Mouse (Mus musculus) ZHBTc4 (cell line): ENCODE measurements around the gene Aasdh.
"Not testable (repeated sequence)": the region's sequence is repeated elsewhere in the genome, so short reads cannot be mapped to it uniquely, and the experiment has no call there.

ENCODE experiments used
- DNase-seq: peaks from one replicate; pipeline ENCODE4 v3.0.0-alpha.2; 2011; ENCODE audit warnings: low read depth, low spot score

Aasdh gene

GRCm38 (mm10) chr5:76912522-76912921 lies 7.2 kb upstream of the Aasdh start:
- not testable (repeated sequence) for DNase-seq

GRCm38 (mm10) chr5:76910807-76911206 lies 5.5 kb upstream of the Aasdh start:
- DNase-seq, result peak; percentile 51

DNA sequence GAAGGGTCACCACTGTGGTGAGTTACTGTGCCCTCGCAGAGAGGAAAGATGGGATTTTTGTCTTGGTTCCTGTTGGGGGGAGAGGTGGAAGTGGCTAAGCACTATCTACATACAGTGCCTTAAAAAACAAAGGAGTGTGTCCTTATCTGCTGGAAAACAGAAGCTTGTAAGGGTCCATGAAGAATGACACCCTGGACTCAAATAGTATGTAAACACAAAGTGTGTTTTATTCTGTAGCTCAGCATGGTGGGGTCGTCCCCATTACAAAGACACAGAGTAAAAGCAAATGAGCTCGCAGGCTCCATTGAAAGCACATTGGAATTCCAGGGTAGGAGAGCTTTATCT lies 813 bp upstream of the Aasdh start:
- DNase-seq, result no peak

DNA sequence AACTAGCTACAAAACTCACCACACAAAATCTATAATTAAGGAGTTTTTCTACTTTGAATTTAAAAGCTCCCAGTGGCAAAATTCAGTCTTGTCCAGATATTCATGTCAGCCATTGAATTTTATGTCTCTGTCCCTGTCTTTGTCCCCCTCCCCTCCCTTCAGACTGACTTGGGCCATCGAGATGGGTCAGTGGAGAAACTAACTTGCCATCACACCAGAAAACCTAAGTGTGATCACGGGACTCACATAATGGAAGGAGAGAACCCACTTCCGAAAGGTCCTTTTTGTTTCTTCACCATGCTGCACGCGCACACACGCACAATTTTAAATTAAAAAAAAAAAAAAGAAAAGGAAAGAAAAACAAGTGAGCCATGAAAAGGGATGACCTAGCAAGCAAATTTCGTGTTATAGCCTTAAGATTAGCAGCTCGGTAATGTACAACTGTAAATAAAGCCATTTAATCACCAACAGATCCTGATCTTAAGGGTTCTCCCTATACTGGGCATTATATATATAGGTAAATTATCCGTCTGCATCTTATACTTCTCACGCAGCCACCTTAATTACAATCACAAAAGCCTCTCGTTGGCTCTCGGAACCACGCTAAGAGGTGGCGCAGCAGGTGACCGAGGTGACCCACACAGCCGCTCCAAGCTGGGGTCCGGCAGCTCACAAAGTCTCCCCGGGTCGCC lies 455 bp downstream of the Aasdh start:
- peak; percentile 19 for DNase-seq

DNA sequence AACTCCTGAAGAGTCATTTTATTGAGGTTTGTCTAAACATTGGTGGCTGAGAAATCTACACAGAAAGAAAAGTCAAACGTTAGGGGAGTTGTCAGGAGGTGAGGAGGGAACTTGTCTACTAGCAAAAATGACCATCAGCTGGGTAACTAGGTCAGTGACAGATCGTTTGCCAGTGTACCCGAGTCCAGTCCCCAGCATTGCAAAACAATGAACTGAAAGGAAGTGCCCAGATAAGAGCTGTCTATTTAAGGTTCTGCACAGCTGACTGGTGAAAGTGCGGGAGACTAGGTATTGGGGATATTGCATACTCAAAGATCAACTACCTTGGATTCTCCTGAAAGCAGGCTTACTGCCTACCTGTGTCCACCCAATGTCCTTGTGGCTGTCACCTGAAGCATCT lies 3.2 kb downstream of the Aasdh start:
- no peak for DNase-seq

DNA sequence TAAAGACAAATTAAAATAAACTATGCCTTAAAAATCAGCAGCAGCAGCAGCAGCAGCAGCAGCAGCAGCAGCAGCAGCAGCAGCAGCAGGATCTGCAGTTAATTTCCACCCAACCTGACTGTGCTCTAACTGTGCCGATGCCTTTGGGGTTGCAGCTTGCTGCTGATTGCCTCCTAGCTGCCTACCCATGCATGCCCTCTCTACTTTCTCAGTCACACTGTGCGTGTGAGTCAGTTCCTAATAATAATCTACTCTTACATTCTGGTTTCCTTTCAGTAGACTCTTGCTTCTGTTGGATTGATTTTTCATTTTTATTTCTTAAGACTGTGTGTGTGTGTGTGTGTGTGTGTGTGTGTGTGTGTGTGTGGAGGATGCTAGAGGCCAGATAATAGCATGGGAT lies 12.2 kb downstream of the Aasdh start:
- DNase-seq, result no peak

GRCm38 (mm10) chr5:76892608-76893007 lies 12.7 kb downstream of the Aasdh start:
- DNase-seq, result no peak

DNA sequence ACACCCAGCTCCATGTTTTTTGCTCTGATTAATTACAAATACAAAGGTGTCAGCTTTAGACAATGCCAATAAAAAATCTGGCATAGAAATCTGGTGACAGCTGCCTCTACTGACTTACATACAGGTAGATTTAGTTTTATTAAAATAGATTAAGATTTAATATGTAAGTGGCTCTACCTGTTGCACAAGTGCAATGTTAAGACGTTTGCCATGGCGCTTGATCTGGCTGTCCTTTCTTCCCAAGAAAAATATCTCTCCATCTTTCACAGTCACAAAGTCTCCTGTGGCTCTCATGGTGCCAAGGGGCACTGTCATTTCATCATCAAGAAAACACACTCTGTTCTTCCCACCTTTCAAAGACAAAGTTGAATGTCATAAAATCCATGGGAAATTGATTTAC lies 18.3 kb downstream of the Aasdh start:
- DNase-seq, result no peak

- no peak for DNase-seq
These were observed 21.2 kb downstream of the Aasdh start for GRCm38 (mm10) chr5:76884107-76884506.

DNA sequence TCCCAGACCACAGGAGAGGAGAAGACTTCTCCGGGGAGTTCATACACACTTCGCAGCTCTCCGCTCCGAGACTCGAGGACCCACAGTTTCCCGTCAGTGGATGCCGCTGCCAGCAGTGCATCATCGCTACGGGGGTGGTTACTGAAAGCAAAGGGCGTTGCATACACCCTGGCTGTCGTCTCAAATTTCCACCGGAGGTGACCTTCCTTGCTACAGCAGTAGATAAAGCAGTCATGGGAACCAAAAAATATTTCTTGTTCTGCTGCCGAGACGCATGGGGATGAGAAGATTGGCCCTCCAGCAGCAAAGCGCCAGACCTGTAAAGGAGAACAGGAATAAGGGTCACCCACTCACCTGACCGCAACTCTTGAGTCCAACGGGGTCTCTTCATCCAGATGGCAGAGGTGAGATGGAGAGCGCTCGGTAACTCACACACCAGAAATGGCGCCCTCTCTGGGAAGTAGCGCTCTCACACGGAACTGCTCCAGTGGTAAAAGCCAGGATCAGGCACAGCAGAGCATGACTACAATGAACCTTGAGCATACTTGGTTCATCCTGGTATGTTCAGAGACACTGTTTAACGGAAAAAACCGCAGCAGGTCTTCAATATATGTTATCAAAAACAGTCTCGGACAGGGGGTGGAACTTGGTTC lies 29.1 kb downstream of the Aasdh start:
- DNase-seq, result peak; percentile 70

DNA sequence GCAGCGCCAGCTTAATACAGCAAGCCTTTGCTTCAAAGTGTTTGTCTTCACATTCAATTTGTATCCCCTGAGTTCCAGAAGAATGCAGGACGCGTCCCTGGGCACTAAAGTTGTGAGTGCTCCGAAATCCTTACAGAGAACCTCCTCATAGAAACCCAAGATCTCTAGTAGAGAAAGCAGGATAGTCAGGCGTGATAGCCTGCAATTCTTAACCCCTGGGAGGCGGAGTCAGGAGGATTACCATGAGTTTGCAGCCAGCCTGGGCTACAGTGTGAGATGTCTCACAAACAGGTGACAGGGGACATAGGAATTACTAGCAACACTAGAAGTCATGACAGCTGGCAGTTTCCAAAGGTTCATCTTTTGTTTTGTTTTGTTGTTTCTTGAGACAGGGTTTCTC lies 35.8 kb downstream of the Aasdh start:
- DNase-seq, result peak; percentile 36

DNA sequence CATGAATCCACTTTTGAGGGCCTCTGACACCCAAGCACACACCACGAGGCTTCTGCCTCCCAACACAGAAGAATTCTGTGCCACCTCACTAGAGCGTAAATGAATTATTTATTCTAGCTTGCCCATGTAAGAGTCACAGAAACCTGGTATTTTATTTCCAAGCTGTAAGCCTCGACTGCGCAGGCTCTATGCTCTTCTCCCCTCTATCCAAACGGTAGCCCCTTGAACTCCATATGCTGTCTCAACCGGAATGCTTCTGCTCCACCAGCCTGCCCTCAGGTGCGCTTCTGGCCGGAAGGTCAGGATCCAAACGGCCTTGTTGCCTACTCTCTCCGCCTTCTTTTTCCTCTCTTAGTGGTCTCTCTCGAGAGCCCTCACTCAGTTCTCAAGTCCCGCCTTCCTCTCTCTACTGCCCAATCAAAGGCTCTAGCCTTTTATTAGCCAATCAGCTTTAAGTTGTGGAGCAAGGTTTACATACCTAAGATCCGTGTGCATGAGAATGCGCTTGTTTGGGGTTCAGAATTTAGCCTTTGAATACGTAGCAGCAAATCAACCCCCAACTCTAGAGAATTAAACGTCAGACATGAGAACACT lies 36.5 kb downstream of the Aasdh start:
- DNase-seq, result peak; percentile 88

GRCm38 (mm10) chr5:76866819-76867218 lies 38.5 kb downstream of the Aasdh start:
- DNase-seq, result no peak

DNA sequence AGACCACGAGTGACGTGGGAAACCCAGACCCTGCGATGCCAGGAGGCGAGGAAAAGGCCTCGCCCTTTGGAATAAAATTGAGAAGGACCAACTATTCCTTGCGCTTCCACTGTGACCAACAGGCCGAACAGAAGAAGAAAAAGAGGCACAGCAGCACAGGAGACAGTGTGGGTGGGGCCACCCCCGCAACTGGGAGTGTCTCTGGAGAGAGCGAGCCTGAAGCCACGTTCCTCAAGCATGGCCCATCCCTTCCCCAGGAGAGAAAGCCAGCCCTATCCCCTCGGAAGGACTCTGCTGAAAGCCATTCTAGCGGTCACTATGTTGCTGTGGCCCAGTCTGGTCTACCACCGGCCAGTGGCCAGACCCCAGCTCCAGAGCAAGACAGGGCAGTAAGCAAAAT lies 46.9 kb downstream of the Aasdh start:
- DNase-seq, result peak; percentile 55

DNA sequence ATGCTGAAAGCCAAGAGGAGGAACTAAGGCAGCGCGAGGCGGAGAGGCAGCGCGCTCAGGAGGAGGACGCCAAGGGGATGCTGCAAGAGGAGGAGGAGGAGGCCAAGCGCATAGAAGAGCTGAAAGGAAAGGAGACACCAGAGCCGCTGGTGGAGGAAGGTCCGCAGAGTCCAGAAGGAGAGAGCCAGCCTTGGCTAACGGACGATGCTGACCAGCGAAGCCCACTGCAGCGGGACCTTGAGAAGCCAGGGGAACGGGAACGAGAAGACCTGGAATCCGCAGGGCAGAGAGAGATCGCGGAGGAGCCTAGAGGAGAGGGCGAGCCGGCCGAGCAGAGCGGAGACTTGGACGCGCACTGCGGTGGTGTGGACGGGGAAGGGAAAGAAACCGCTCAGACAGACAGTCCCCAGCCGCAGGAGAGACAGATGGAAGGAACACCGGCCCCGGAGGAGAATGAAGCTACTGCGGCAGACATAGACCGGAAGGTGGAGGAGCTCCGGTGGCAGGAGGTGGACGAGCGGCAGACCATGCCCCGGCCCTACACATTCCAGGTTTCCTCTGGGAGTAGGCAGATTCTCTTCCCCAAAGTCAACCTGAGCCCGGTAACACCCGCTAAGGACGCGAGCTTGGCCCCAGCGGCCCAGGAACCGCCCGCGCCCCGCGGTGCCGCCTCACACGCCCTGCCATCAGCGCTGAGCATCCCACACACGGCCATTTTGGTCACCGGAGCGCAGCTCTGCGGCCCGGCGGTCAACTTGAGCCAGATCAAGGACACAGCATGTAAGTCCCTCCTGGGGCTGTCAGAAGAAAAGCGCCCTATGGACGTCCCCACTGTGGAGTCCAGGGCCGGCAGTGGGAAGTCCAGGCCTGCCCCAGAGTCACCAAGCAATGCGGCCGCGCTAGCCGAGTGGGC lies 48.0 kb downstream of the Aasdh start:
- peak; percentile 63 for DNase-seq

DNA sequence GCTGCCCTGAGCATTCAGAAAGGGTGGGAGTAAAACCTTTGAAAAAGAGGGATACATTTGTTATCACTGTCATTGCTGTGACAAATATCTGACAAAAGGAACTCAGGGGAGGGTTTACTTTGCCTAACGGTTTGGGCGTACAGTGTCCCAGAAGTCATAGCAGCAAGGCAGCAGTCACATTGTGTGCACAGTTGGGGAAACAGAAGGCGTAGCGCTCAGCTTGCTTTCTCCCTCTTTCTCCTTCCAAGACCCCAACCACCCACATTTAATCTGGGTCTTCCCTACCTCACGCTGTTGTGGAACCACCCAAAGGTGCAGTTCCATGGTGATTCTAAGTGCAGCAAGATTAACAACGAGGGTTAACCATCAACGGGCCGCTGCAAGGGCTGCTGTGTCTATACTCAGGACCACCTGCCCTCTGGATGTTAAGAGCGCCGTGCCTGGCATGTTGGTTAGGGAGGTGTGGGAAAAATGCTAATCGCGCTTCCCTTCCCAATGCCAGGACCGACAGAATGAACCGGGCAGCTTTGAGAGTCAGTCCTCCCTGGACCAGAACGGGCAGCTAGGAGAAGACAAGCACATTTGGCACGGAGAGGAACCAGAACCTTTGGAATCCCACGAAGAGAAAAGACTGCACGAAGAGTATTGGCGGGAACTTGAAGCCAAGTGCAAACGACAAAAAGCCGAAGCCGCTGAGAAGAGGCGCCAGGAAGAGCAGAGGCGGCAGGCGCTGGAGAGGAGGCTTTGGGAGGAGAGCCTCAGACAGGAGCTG lies 49.3 kb downstream of the Aasdh start:
- peak; percentile 45 for DNase-seq

DNA sequence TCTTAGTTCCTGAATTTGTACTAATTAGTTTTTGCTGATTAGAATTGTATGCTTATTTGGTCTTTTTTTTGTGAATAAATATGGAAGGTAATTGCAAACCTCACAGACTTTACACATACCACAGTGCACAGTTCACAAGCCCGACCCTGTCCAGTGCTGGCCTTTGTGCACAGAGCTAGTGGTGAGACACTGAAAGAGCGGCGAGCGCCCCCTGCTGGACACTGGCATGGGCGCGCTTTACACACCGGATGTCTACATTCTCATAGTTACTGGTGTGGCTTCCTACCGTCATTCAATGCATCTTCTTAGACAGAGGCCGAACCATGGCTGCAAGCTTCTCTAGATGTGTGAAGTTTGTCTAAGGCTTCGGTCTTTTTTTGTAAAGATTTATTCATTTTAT lies 51.8 kb downstream of the Aasdh start:
- DNase-seq, result peak; percentile 87

DNA sequence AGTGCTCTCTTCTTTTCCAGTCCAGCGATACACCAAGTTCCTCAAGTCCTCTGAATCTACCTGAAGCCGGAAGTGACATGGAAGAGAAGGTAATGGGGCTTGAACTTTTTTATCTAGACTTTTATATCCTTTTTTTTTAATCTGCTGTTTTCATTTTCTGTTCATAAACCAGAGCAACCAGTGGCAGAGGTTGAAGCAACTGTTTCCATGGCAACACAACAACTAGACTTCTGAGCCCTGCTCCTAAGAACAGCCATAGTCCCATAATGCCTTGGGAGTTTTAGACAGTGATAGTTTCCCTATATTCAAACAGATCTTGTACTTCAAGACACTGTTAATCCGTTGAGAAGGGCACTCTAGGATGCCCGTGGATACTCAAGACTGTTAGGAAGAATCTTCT lies 54.0 kb downstream of the Aasdh start:
- DNase-seq, result peak; percentile 17

- no peak for DNase-seq
These were observed 58.2 kb downstream of the Aasdh start for GRCm38 (mm10) chr5:76847106-76847505.

DNA sequence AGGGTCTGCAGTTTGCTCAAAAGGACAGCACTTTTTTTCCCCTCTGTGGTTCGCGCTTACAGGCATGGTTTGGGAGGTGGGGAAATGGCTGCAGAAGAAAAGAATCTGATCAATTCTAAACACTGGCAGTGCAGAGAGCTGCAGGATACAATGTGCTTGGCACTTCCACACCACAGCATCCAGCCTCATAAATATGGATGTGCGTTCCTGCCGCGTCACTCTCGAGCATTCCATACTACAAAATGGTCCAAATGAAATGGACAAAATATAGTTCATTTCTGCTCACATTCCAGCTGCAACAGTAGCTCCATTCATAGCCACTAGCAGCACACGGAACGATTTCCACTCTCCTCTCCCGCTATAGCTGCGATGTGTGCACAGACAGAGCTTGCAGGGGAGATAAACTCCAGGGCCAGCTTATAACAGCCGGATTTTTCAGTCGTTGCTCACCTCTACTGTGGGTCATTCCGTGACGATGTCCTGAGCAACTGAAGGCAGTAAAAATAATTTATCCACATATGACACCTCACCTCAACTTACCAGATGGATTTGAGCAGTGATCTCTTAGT lies 60.6 kb downstream of the Aasdh start:
- no peak for DNase-seq

DNA sequence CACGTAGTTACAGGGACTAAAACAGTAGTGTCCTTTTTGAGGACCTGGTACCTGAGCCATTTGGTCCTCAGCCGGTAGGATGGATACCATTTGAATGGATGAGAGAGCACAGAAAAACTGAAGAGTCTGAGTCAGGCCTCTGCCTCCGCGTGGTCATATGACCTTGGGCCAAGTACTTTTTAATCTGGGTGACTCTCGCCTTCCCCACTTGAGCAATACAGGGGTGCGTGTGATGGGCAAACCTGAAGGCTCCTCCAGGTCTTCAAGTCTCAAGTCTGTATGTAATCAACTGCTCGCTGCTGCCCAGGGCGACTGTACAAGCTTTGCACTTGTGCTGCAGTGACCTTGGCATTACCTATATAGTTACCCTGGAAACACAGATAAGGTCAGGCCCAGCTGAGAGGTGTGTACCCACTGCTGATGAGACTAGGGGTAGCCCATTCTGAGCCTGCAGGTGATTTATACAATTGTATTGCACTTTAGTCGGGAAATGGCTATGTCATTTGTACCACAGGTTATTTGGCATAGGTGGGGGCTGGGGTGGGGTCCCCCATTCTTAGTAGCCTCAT lies 61.4 kb downstream of the Aasdh start:
- no peak for DNase-seq
